Mouse (Mus musculus) 3134 (cell line): ENCODE measurements around the gene Tmem128.

Experiments
- DNase-seq: peaks from one replicate; pipeline ENCODE4 v3.0.0-alpha.2; 2011; ENCODE audit warnings: low spot score; ENCODE audit not compliant: insufficient read length; ENCODE audit errors: extremely low read depth

Gene Tmem128

GRCm38 (mm10) chr5:38260107-38260682 lies at the start of gene Tmem128:
TSS of gene Tmem128 (plus strand) at chr5:38260185.
- DNase-seq: peak; percentile 80

- no peak for DNase-seq
Observed at GRCm38 (mm10) chr5:38211691-38212090, 48.3 kb upstream of the Tmem128 start.

DNA sequence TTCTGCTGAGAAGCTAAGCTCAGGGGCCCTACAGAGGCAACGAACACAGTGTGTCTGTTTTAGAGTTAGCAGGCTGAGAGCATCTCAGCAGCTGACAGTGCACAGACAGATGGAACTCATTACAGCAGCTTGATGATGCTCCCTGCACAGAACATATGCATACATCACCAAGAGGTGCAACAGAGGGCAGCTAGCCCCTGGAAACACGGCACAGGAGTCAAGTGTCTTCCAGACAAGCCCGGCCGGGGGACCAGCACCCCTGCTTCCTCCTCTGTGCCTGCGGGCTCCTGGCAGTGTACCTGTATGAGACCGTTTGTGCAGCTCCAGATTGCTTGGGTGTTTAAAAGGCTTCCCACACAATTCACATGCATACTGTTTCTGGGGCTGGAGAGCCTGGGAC lies 47.0 kb upstream of the Tmem128 start:
- no peak for DNase-seq

- DNase-seq: no peak
Observed at GRCm38 (mm10) chr5:38219771-38220307, 40.1 kb upstream of the Tmem128 start.

- peak; percentile 90 for DNase-seq
Observed at GRCm38 (mm10) chr5:38220328-38220912, 39.6 kb upstream of the Tmem128 start, which contains the start of the genes Zbtb49 and Lyar. TSS of gene Zbtb49 (minus strand) at chr5:38220457. TSS of gene Lyar (plus strand) at chr5:38220470.

DNA sequence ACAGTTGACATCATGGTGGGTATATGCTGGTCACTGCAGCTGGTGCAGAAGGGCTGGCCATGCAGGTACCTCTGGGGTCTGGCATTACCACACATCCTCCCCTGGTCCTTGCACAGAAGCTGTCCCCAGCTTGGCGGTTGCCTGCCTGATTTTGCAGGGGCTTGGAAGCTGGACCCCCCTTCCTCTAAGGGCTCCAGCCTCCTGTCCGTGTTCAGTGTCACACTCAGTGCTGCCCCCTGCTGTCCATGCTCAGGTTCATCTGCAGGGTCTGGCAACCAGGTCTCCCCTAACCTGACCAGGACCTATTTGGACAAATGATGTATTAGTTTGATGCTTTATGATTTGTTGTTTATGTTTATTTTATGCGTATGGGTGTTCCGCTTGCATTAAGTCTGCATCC lies 24.6 kb upstream of the Tmem128 start:
- peak; percentile 30 for DNase-seq

- no peak for DNase-seq
Observed at GRCm38 (mm10) chr5:38236627-38237026, 23.4 kb upstream of the Tmem128 start.

DNA sequence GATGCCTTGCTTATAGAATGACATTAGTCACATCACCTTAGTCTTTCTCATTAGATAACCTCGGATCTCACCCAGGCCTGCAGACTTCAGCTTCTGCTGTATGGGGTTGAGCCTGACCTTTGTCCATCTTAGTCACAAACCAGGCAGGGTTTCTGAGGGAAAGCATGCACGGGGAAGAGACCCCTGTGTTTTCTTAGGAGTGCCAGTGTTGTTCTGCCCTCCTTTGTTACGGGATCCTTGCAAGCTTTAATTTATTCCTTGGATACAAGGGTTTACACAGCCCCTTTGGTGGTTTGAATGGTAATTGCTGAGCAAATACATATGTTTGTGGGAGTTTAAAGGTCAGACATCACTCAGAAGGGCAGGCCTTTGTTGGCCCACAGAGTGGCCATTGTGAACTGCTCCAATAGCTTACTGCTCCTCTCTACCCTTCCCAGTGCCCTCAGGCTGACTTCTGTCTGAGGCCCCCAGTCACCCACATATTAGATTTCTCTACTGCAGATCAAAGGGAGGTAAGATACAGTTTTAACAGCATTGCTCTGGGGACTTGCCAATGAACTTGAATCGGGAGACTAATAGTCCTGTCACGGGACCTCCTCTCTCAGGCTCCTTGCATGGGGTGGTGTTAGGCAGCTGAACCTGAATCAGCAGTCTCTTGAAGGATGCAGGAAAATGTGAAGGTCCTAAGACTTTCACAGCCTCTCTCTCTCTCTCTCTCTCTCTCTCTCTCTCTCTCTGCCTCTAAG lies 19.1 kb upstream of the Tmem128 start:
- no peak for DNase-seq

- DNase-seq: no peak
Observed at GRCm38 (mm10) chr5:38241473-38241834, 18.5 kb upstream of the Tmem128 start.

DNA sequence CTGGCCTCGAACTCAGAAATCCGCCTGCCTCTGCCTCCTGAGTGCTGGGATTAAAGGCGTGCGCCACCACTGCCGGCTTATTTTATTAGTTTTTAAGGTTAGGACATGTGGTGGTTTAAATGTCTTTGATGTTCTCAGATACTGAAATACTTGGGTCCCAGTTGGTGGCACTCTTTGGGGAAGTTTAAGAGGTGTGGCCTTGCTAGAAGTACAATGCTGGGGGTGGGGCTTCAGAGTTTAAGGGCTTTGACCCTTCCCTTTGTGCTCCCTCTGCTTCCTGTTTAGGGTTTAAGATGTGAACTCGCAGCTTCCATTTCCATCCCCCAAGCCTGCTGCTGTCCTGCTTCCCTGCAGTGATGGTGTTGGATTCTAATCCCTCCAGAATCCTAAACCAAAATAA lies 18.0 kb upstream of the Tmem128 start:
- DNase-seq: no peak

- no peak for DNase-seq
Observed at GRCm38 (mm10) chr5:38255195-38255594, 4.8 kb upstream of the Tmem128 start.

GRCm38 (mm10) chr5:38255644-38256043 lies 4.3 kb upstream of the Tmem128 start:
- no peak for DNase-seq

- DNase-seq: no peak
Observed at GRCm38 (mm10) chr5:38256551-38256950, 3.4 kb upstream of the Tmem128 start.

- no peak for DNase-seq
Observed at GRCm38 (mm10) chr5:38258034-38258772, 1.8 kb upstream of the Tmem128 start.

DNA sequence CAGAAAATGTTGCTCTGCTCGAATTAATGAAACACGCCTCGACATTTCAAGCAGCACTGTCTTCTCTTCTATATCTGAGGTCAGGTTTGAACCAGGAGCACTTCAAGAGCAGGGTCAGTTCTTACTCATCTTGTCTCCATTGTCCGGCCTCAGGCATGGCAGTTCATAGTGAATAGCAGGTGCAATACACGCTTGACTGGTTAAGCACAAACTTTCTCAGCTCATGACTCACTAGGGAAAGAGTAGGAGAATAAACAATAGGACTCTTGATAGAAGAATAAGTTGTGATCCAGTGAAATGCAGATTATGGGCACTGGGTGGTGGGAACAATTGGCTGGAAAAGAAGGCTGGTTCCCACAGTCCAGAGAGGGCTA lies 1.2 kb upstream of the Tmem128 start:
- DNase-seq: no peak

DNA sequence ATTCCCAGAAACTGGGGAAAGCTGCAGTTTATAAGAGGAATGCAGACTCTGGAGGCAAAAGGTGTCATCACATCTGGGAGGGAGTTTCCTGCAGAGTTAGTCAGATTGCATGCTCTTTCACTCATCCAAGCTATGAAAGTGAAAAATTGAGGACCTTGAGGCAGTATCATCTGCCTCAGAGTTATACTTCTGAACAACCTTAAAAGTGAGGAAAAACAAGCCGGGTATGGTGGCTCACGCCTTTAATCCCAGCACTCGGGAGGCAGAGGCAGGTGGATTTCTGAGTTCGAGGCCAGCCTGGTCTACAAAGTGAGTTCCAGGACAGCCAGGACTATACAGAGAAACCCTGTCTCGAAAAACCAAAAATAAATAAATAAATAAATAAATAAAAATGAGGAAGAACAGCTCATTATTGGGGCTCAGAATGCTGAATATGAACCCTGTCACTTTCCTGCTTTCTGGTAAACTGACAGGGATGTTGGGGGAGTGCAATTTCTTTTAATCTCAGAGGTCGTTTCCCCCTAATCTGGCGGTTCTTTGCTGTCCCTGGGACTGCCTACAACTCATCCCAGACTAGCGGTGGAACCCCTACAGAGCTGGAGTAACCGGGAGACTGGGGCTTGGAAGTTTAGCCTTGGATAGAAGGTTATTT lies 404 bp upstream of the Tmem128 start:
- DNase-seq: no peak

DNA sequence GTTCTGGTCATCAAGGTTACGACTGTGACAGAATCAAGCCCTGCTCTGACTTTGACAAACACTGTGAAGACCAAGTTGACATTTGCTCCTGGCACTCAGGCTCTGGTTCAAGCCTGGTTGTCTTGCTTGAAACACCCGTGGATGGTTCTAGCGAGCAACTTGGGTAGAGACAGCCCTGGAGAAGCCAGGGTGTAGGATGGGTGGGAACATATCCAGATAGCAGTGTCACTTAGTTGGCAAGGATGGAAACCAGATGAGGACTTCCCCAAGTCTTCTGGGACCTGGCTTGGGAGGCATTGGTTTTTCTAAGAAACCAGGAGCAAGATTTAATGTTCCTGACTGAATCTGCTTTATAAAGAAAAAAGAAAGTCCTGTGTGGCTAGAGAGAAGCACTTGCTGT lies 11.0 kb downstream of the Tmem128 start:
- DNase-seq: no peak

- no peak for DNase-seq
Observed at GRCm38 (mm10) chr5:38273831-38274230, 13.8 kb downstream of the Tmem128 start.

- DNase-seq: no peak
Observed at GRCm38 (mm10) chr5:38275771-38276170, 15.8 kb downstream of the Tmem128 start, which contains the start of gene Otop1. TSS of gene Otop1 (plus strand) at chr5:38275972.

DNA sequence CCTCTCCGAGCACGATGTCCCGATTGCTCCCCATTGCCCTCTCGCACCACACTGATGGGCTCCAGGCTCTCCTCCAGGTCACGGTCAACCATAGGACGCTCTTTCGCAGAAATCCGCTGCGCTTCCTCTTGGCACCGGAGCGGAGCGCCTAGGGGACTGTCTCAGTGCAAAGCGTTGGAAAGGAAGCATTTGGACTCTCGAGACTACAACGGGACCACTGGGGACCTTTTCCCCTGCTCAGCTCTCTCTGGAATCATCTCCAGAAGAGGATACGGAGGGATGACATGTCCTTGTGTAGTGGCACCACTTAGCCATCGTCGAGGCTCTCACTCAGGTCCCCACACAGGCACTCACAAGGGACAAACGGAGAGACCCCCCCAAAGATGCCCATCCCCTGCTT lies 16.5 kb downstream of the Tmem128 start:
- DNase-seq: no peak
